Mouse (Mus musculus): ENCODE results near the gene Piezo1. TPM values are rescaled to one million over a fixed set of nuclear protein-coding genes. Genes with fewer than 3 reads are reported as not detected.
A peak's percentile ranks its signal among the peaks of the same experiment; 100 is the strongest.

The Piezo1 gene
- polyA plus RNA-seq, 1 experiment, result 146 TPM

GRCm38 (mm10) chr8:122515699-122516098 lies 35.4 kb downstream of the Piezo1 start:
- H3K4me1 ChIP-seq (ENCODE audit: control insufficient read depth, insufficient read depth, low read length), result no peaks in the 10 kb centered on the region
- TF ChIP-seq CTCF (IDR thresholded peaks at IDR 0.05; ENCODE audit: borderline replicate concordance, insufficient read depth, low read length), result no peak
- TF ChIP-seq POLR2A (IDR thresholded peaks at IDR 0.05; ENCODE audit: low read depth, low read length), result no peak
- H3K27ac ChIP-seq (ENCODE audit: insufficient read depth, low read length), result no peak overlapping the region
- H3K4me3 ChIP-seq (ENCODE audit: insufficient read depth, low read length), result no peak overlapping the region

GRCm38 (mm10) chr8:122512392-122512791 lies 38.7 kb downstream of the Piezo1 start:
- H3K27ac ChIP-seq (ENCODE audit: insufficient read depth, low read length), result no peak overlapping the region
- no peak overlapping the region for H3K4me3 ChIP-seq (ENCODE audit: insufficient read depth, low read length)
- H3K4me1 ChIP-seq (ENCODE audit: control insufficient read depth, insufficient read depth, low read length), result no peaks in the 10 kb centered on the region
- no peak for TF ChIP-seq CTCF (IDR thresholded peaks at IDR 0.05; ENCODE audit: borderline replicate concordance, insufficient read depth, low read length)
- no peak for TF ChIP-seq POLR2A (IDR thresholded peaks at IDR 0.05; ENCODE audit: low read depth, low read length)

- no peaks in the 10 kb centered on the region for H3K4me1 ChIP-seq (ENCODE audit: control insufficient read depth, insufficient read depth, low read length)
- H3K4me3 ChIP-seq (ENCODE audit: insufficient read depth, low read length), result no peak overlapping the region
- TF ChIP-seq POLR2A (IDR thresholded peaks at IDR 0.05; ENCODE audit: low read depth, low read length), result no peak
- no peak for TF ChIP-seq CTCF (IDR thresholded peaks at IDR 0.05; ENCODE audit: borderline replicate concordance, insufficient read depth, low read length)
- H3K27ac ChIP-seq (ENCODE audit: insufficient read depth, low read length), result no peak overlapping the region
Observed at GRCm38 (mm10) chr8:122511552-122511951, 39.6 kb downstream of the Piezo1 start.

- Histone ChIP-seq H3K27ac (ENCODE audit: insufficient read depth, low read length) (no peak overlapping the region), H3K4me1 (ENCODE audit: control insufficient read depth, insufficient read depth, low read length) (no peaks in the 10 kb centered on the region), H3K4me3 (ENCODE audit: insufficient read depth, low read length) (no peak overlapping the region)
- TF ChIP-seq CTCF (IDR thresholded peaks at IDR 0.05; ENCODE audit: borderline replicate concordance, insufficient read depth, low read length) (peak; percentile 62; the same call in 1 of the 2 replicates), POLR2A (IDR thresholded peaks at IDR 0.05; ENCODE audit: low read depth, low read length) (no peak)
Observed at GRCm38 (mm10) chr8:122500856-122501255, 50.3 kb downstream of the Piezo1 start.

GRCm38 (mm10) chr8:122497912-122498311 lies 53.2 kb downstream of the Piezo1 start:
- H3K4me3 ChIP-seq (ENCODE audit: insufficient read depth, low read length), result no peak overlapping the region
- H3K27ac ChIP-seq (ENCODE audit: insufficient read depth, low read length), result no peak overlapping the region
- H3K4me1 ChIP-seq (ENCODE audit: control insufficient read depth, insufficient read depth, low read length), result no peaks in the 10 kb centered on the region
- TF ChIP-seq POLR2A (IDR thresholded peaks at IDR 0.05; ENCODE audit: low read depth, low read length) (no peak), CTCF (IDR thresholded peaks at IDR 0.05; ENCODE audit: borderline replicate concordance, insufficient read depth, low read length) (peak; percentile 38; the same call in 1 of the 2 replicates)

- TF ChIP-seq POLR2A (IDR thresholded peaks at IDR 0.05; ENCODE audit: low read depth, low read length), result no peak
- TF ChIP-seq CTCF (IDR thresholded peaks at IDR 0.05; ENCODE audit: borderline replicate concordance, insufficient read depth, low read length), result no peak
- no peaks in the 10 kb centered on the region for H3K4me1 ChIP-seq (ENCODE audit: control insufficient read depth, insufficient read depth, low read length)
- H3K27ac ChIP-seq (ENCODE audit: insufficient read depth, low read length), result no peak overlapping the region
- no peak overlapping the region for H3K4me3 ChIP-seq (ENCODE audit: insufficient read depth, low read length)
Observed at GRCm38 (mm10) chr8:122497016-122497734, 54.0 kb downstream of the Piezo1 start.

- H3K4me1 ChIP-seq (ENCODE audit: control insufficient read depth, insufficient read depth, low read length), result no peaks in the 10 kb centered on the region
- no peak overlapping the region for H3K27ac ChIP-seq (ENCODE audit: insufficient read depth, low read length)
- TF ChIP-seq POLR2A (IDR thresholded peaks at IDR 0.05; ENCODE audit: low read depth, low read length), result no peak
- no peak for TF ChIP-seq CTCF (IDR thresholded peaks at IDR 0.05; ENCODE audit: borderline replicate concordance, insufficient read depth, low read length)
- H3K4me3 ChIP-seq (ENCODE audit: insufficient read depth, low read length), result no peak overlapping the region
Observed at GRCm38 (mm10) chr8:122488387-122488786, 62.7 kb downstream of the Piezo1 start.

- no peaks in the 10 kb centered on the region for H3K4me1 ChIP-seq (ENCODE audit: control insufficient read depth, insufficient read depth, low read length)
- H3K4me3 ChIP-seq (ENCODE audit: insufficient read depth, low read length), result no peak overlapping the region
- TF ChIP-seq POLR2A (IDR thresholded peaks at IDR 0.05; ENCODE audit: low read depth, low read length), result no peak
- no peak overlapping the region for H3K27ac ChIP-seq (ENCODE audit: insufficient read depth, low read length)
Observed at GRCm38 (mm10) chr8:122484831-122485230, 66.3 kb downstream of the Piezo1 start.

GRCm38 (mm10) chr8:122483877-122484276 lies 67.3 kb downstream of the Piezo1 start:
- Histone ChIP-seq H3K4me1 (ENCODE audit: control insufficient read depth, insufficient read depth, low read length) (no peaks in the 10 kb centered on the region), H3K27ac (ENCODE audit: insufficient read depth, low read length) (no peak overlapping the region), H3K4me3 (ENCODE audit: insufficient read depth, low read length) (no peak overlapping the region)
- TF ChIP-seq POLR2A (IDR thresholded peaks at IDR 0.05; ENCODE audit: low read depth, low read length) (no peak), CTCF (IDR thresholded peaks at IDR 0.05; ENCODE audit: borderline replicate concordance, insufficient read depth, low read length) (peak; percentile 34; the same call in 1 of the 2 replicates)

GRCm38 (mm10) chr8:122482448-122482847 lies 68.7 kb downstream of the Piezo1 start:
- Histone ChIP-seq H3K27ac (ENCODE audit: insufficient read depth, low read length) (no peak overlapping the region), H3K4me3 (ENCODE audit: insufficient read depth, low read length) (no peak overlapping the region), H3K4me1 (ENCODE audit: control insufficient read depth, insufficient read depth, low read length) (no peaks in the 10 kb centered on the region)
- TF ChIP-seq POLR2A (IDR thresholded peaks at IDR 0.05; ENCODE audit: low read depth, low read length) (no peak), CTCF (IDR thresholded peaks at IDR 0.05; ENCODE audit: borderline replicate concordance, insufficient read depth, low read length) (no peak)
